Mouse (Mus musculus) thymus, postnatal 4 days (tissue): ENCODE measurements at regions not wholly inside any gene's neighbourhood (a gene's known extent, or its start where the extent isn't known, plus 50 kb on each side); places are given as distances from the start of the nearest gene placed in this dataset.

Source experiments
- DNase-seq: peaks from one replicate; pipeline ENCODE4 v3.0.0; 2021

- DNase-seq = no peak
These were observed 785.8 kb downstream of the Tmem114 start for GRCm38 (mm10) chr16:7638955-7639755.

- no peak for DNase-seq
These were observed 786.9 kb downstream of the Tmem114 start for GRCm38 (mm10) chr16:7637993-7638392.

- no peak for DNase-seq
These were observed 787.7 kb downstream of the Tmem114 start for GRCm38 (mm10) chr16:7637121-7637700.

- DNase-seq = no peak
These were observed 788.6 kb downstream of the Tmem114 start for GRCm38 (mm10) chr16:7636326-7636725.

- no peak for DNase-seq
These were observed 792.5 kb downstream of the Tmem114 start for GRCm38 (mm10) chr16:7632474-7632873.

GRCm38 (mm10) chr16:7628351-7628750 lies 796.6 kb downstream of the Tmem114 start:
- no peak for DNase-seq

GRCm38 (mm10) chr16:7606602-7607001 lies 818.3 kb downstream of the Tmem114 start:
- DNase-seq = no peak

GRCm38 (mm10) chr16:7602428-7602827 lies 822.5 kb downstream of the Tmem114 start:
- no peak for DNase-seq

- DNase-seq = no peak
These were observed 850.1 kb downstream of the Tmem114 start for GRCm38 (mm10) chr16:7574879-7575278.

GRCm38 (mm10) chr16:7560841-7561240 lies 864.1 kb downstream of the Tmem114 start:
- no peak for DNase-seq

GRCm38 (mm10) chr16:7559177-7559576 lies 865.8 kb downstream of the Tmem114 start:
- DNase-seq = no peak

- no peak for DNase-seq
These were observed 866.3 kb downstream of the Tmem114 start for GRCm38 (mm10) chr16:7558637-7559036.

GRCm38 (mm10) chr16:7555911-7556310 lies 869.0 kb downstream of the Tmem114 start:
- DNase-seq = no peak

- no peak for DNase-seq
These were observed 875.4 kb downstream of the Tmem114 start for GRCm38 (mm10) chr16:7549568-7549967.

GRCm38 (mm10) chr16:7544067-7544466 lies 880.9 kb downstream of the Tmem114 start:
- DNase-seq = no peak

GRCm38 (mm10) chr16:7529811-7530210 lies 895.1 kb downstream of the Tmem114 start:
- no peak for DNase-seq

GRCm38 (mm10) chr16:7528963-7529362 lies 896.0 kb downstream of the Tmem114 start:
- DNase-seq = no peak

GRCm38 (mm10) chr16:7527923-7528776 lies 896.8 kb downstream of the Tmem114 start:
- no peak for DNase-seq

- no peak for DNase-seq
These were observed 906.2 kb downstream of the Tmem114 start for GRCm38 (mm10) chr16:7518711-7519110.
